Mouse (Mus musculus) hindbrain, embryonic 14.5 days (tissue): ENCODE measurements around the gene Usp39. TPM values are rescaled to one million over a fixed set of nuclear protein-coding genes. Genes with fewer than 3 reads are reported as not detected.

Source experiments
- ATAC-seq: fragments of 200-750 bp; cut with Nextera tagmentation; 2 replicates; pipeline ENCODE4 v1.8.0; 2017; ENCODE audit warnings: moderate number of reproducible peaks, mild to moderate bottlenecking, moderate TSS enrichment, moderate library complexity; ENCODE audit not compliant: low FRiP score
- DNase-seq: peaks from one replicate; pipeline ENCODE4 v3.0.0-alpha.2; 2015; ENCODE audit warnings: low spot score
- H3K27ac ChIP-seq: fragments of 300-500 bp; sonication (generic); 2 replicates; pipeline ENCODE4 v1.5.1; 2014; ENCODE audit warnings: mild to moderate bottlenecking, moderate library complexity
- H3K27me3 ChIP-seq: fragments of 300-500 bp; sonication (generic); 2 replicates; pipeline ENCODE4 v1.6.1; 2014; ENCODE audit warnings: mild to moderate bottlenecking, low read length, mixed read lengths; ENCODE audit not compliant: control insufficient read depth, insufficient read depth
- H3K36me3 ChIP-seq: fragments of 300-500 bp; sonication (generic); replicated peaks from 2 replicates; pipeline ENCODE4 v1.6.1; 2014; ENCODE audit not compliant: control insufficient read depth, insufficient read depth
- H3K4me1 ChIP-seq: fragments of 300-500 bp; sonication (generic); replicated peaks from 2 replicates; pipeline ENCODE4 v1.6.1; 2014; ENCODE audit warnings: antibody characterized with exemption, low read length, mixed read lengths; ENCODE audit not compliant: control insufficient read depth, insufficient read depth
- H3K4me2 ChIP-seq: fragments of 300-500 bp; sonication (generic); replicated peaks from 2 replicates; pipeline ENCODE4 v1.6.1; 2014; ENCODE audit warnings: mild to moderate bottlenecking, moderate library complexity
- H3K4me3 ChIP-seq: fragments of 300-500 bp; sonication (generic); replicated peaks from 2 replicates; pipeline ENCODE4 v1.5.1; 2014; ENCODE audit warnings: mild to moderate bottlenecking, low read length
- H3K9ac ChIP-seq: fragments of 300-500 bp; sonication (generic); 2 replicates; pipeline ENCODE4 v1.6.1; 2014
- H3K9me3 ChIP-seq: fragments of 300-500 bp; sonication (generic); 2 replicates; pipeline ENCODE4 v1.6.1; 2016; ENCODE audit warnings: low read length; ENCODE audit not compliant: control insufficient read depth
- whole genome bisulfite sequencing: fragments of 180-500 bp; shearing (Covaris S2); extraction: QIAGEN DNeasy Blood & Tissue Kit; methylation state at CpG from one replicate; pipeline ENCODE4 v1.1.7; 2014; 5-methylcytosine and 5-hydroxymethylcytosine counted together
- polyA plus RNA-seq: library from polyadenylated mRNA; unstranded; fragments of >200 nt; fragmentation: Nextera tagmentation; extraction: Ambion mirVana; gene quantifications from 2 replicates; pipeline ENCODE4 v1.2.1, GENCODE M21; 2014

Usp39 gene
- polyA plus RNA-seq, 1 experiment from 2014 or later = 54.3 TPM

DNA sequence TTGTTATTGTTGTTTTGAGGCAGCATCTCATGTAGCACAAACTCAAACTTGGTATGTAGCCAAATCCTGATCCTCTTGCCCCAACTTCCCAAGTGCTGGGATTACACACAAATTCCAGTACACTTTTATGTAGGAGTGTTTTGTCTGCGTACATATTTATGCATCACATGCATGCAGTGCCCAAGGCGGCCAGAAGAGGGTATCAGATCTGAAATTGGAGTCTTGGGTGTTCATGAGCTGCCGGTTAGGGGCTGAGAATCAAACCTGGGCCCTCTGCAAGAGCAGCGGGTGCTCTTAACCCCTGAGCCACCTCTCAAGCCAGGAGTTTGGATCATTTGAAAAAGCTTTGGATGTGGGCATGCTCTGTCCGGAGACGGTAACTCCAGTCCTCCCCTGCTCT is 68.8 kb downstream of the Usp39 start:
- no peaks in the 10 kb centered on the region for H3K27me3 ChIP-seq
- no peak overlapping the region for H3K4me3 ChIP-seq
- H3K27ac ChIP-seq = no peak overlapping the region
- no peaks in the 10 kb centered on the region for H3K4me1 ChIP-seq
- DNase-seq (no peak), ATAC-seq (no peak)
- no peaks in the 10 kb centered on the region for H3K36me3 ChIP-seq
- H3K9me3 ChIP-seq = no peaks in the 10 kb centered on the region
- WGBS = 89% methylated on average over 6 of the region's 6 CpGs
- no peak overlapping the region for H3K9ac ChIP-seq
- no peak overlapping the region for H3K4me2 ChIP-seq

- Histone ChIP-seq H3K9ac (no peak overlapping the region), H3K9me3 (no peaks in the 10 kb centered on the region), H3K36me3 (no peaks in the 10 kb centered on the region), H3K4me3 (no peak overlapping the region), H3K27me3 (no peaks in the 10 kb centered on the region), H3K4me2 (no peak overlapping the region), H3K27ac (no peak overlapping the region), H3K4me1 (no peaks in the 10 kb centered on the region)
- 86% methylated on average over 4 of the region's 4 CpGs for WGBS
- ATAC-seq = no peak
- no peak for DNase-seq
Measured at GRCm38 (mm10) chr6:72275527-72275926, 69.5 kb downstream of the Usp39 start.

DNA sequence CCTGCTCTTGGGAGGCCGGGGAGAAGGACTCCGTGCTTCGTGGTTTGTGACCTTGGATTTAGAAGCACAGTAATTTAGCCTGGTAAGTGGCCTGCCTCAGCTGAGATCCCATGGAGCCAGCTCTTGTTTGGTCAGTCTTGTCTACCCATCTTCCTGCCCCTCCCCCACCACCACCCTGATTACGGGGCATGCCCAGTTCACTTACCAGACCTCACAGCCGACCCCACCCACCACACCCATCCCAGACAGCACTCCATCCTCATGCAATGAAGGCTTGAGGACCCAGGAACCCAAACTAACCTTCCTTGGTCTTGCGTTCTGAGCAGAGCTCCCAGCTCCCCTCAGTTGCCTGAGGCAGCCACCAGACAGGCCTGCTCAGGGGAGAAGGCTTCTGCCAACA is 71.8 kb downstream of the Usp39 start:
- H3K9ac ChIP-seq = no peak overlapping the region
- no peak overlapping the region for H3K4me2 ChIP-seq
- no peaks in the 10 kb centered on the region for H3K4me1 ChIP-seq
- ATAC-seq (no peak), DNase-seq (no peak)
- WGBS = 83% methylated on average over 6 of the region's 6 CpGs
- H3K36me3 ChIP-seq = no peaks in the 10 kb centered on the region
- no peaks in the 10 kb centered on the region for H3K27me3 ChIP-seq
- H3K9me3 ChIP-seq = no peaks in the 10 kb centered on the region
- H3K4me3 ChIP-seq = no peak overlapping the region
- no peak overlapping the region for H3K27ac ChIP-seq

DNA sequence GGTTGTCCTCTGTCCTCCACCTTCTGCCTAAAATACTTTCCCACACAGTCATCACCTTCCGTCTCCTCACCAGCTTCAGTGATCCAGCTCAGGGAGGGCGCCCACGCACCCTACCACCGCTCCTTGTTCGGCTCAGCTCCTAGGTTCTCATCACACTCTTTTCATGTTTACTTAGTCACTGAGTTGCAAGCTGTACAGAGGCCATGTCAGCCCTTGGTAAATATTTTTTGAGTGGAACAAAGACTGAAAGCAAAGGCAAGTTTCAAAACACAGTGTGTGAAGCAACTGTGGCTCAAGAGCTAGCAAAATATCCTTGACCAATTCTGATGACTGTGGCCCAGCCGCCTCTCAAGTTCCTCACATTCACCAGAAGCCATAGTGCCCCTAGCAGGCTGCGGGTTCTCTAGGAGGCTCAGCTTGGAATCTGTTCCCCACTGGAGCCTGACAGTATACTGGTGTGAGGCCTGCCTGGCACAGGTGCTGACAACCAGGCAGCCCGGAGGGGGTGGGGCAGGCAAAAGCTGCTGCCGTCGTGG is 72.8 kb downstream of the Usp39 start:
- DNase-seq (no peak), ATAC-seq (no peak)
- H3K27me3 ChIP-seq = no peaks in the 10 kb centered on the region
- no peak overlapping the region for H3K9ac ChIP-seq
- no peaks in the 10 kb centered on the region for H3K4me1 ChIP-seq
- 85% methylated on average over 10 of the region's 10 CpGs for WGBS
- H3K4me3 ChIP-seq = no peak overlapping the region
- H3K9me3 ChIP-seq = no peaks in the 10 kb centered on the region
- H3K27ac ChIP-seq = no peak overlapping the region
- H3K4me2 ChIP-seq = no peak overlapping the region
- H3K36me3 ChIP-seq = no peaks in the 10 kb centered on the region

DNA sequence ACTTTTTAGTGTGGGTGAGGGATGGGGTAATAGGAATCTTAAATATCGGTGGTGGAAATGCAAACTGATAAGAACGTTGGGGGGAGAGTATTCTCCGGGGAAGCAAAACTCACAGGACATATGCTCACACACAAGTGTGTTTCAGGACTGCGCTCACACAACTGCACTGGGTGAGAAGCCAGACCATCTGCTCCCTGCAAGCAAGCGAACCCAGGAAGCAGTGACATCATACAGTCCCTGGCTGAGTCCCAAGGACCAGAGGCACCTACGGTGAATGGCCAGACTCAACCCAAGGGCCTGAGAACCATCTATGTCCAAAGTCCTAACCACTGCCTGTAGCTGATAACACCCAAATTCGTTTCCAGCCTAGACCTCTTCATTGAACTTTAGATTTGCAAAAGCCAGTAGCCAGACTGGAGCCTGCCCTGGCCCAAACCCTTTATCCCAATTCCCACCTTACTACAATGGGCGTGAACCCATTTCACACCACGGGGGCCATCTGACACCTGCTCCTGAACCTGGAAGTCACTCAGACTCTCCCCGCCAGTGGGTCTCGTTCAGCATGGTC is 73.9 kb downstream of the Usp39 start:
- DNase-seq = no peak
- WGBS = 86% methylated on average over 11 of the region's 11 CpGs
- ATAC-seq = no peak
- H3K4me2 ChIP-seq = no peak overlapping the region
- no peaks in the 10 kb centered on the region for H3K27me3 ChIP-seq
- no peaks in the 10 kb centered on the region for H3K9me3 ChIP-seq
- H3K36me3 ChIP-seq = no peaks in the 10 kb centered on the region
- no peak overlapping the region for H3K27ac ChIP-seq
- no peaks in the 10 kb centered on the region for H3K4me1 ChIP-seq
- no peak overlapping the region for H3K4me3 ChIP-seq
- no peak overlapping the region for H3K9ac ChIP-seq

GRCm38 (mm10) chr6:72270258-72270657 is 74.7 kb downstream of the Usp39 start:
- Histone ChIP-seq H3K4me2 (no peak overlapping the region), H3K4me3 (no peak overlapping the region), H3K9me3 (no peaks in the 10 kb centered on the region), H3K27me3 (no peaks in the 10 kb centered on the region), H3K4me1 (no peaks in the 10 kb centered on the region), H3K27ac (no peak overlapping the region), H3K36me3 (no peaks in the 10 kb centered on the region), H3K9ac (no peak overlapping the region)
- DNase-seq (no peak), ATAC-seq (no peak)
- 86% methylated on average over 5 of the region's 5 CpGs for WGBS

Other genes starting within 250 kb of the Usp39 start
- gene St3gal5, start 247.6 kb downstream of the Usp39 start, polyA plus RNA-seq = 59.6 and 64.9 TPM in 2 replicates
- 3.0 and 3.3 TPM in 2 replicates for gene Atoh8, start 109.6 kb downstream of the Usp39 start, polyA plus RNA-seq
- 0.37 and 0.55 TPM in 2 replicates for gene Sftpb, start 40.6 kb downstream of the Usp39 start, polyA plus RNA-seq
- 13.7 and 15.9 TPM in 2 replicates for gene 0610030E20Rik, start 2.1 kb upstream of the Usp39 start, polyA plus RNA-seq
- gene Tmem150a, start 10.3 kb upstream of the Usp39 start, polyA plus RNA-seq = 24.5 and 26.8 TPM in 2 replicates
- 127 and 136 TPM in 2 replicates for gene Rnf181, start 21.8 kb upstream of the Usp39 start, polyA plus RNA-seq
- 21.8 and 23.6 TPM in 2 replicates for gene Vamp5, start 35.3 kb upstream of the Usp39 start, polyA plus RNA-seq
- gene Vamp8, start 45.5 kb upstream of the Usp39 start, polyA plus RNA-seq = 21.9 and 28.8 TPM in 2 replicates
- gene Ggcx, start 69.1 kb upstream of the Usp39 start, polyA plus RNA-seq = 7.4 and 10.9 TPM in 2 replicates
- 336 and 338 TPM in 2 replicates for gene Mat2a, start 94.4 kb upstream of the Usp39 start, polyA plus RNA-seq
- 0.24 and 0.82 TPM in 2 replicates for gene Sh2d6, start 176.5 kb upstream of the Usp39 start, polyA plus RNA-seq
- 8.1 and 10.3 TPM in 2 replicates for gene Capg, start 199.2 kb upstream of the Usp39 start, polyA plus RNA-seq